Mouse (Mus musculus): ENCODE results near the gene Trp73. TPM values are rescaled to one million over a fixed set of nuclear protein-coding genes. Genes with fewer than 3 reads are reported as not detected.

Gene Trp73
- total RNA-seq, 4 experiments from 2014 or later = 0.22 TPM; not detected in 3

GRCm38 (mm10) chr4:154142211-154143040 lies 2.4 kb upstream of the Trp73 start, which contains the start of gene Wrap73:
Gene Wrap73, plus strand, starts transcription at chr4:154142372.
- peak; percentile 87 for DNase-seq

DNA sequence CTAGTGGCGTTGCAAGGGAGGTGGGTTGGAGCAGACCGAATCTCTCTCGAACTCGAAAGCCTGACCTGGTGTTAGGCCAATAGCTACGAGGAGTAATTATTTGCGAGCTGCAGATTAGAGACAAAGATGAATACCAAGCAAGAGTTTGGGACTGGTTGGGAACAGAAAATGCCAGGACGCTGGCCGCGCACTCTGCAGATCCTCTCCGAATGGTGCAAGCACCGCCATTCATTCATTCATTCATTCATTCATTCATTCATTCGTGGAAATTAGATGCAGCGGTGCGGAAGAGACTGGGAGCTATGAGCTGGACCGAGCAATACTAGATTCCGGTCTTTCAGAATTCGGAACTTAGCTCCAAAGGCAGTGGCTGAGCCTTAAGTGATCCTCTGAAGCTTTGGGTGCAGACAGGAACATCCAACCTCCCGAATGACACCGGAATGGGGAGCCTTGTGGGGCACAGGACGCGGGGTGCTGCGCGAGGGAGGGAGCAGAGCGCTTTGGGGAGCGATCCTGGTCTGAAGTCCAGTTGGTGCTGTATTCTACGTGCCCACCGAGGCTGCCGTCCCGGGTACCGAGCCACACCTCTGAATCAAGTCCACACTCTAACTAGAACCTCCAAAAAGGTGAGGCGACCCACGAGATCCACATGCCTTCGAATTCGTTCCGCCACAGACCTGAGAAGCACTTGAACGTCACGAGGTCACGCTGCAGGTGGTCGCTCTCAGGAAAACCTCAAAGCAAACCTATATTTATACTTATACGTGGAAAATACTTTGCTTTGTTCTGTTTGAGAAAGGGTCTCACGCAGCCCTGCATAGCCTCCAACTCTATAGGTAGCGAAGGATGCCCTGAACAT lies 1.2 kb upstream of the Trp73 start:
- no peak for DNase-seq

DNA sequence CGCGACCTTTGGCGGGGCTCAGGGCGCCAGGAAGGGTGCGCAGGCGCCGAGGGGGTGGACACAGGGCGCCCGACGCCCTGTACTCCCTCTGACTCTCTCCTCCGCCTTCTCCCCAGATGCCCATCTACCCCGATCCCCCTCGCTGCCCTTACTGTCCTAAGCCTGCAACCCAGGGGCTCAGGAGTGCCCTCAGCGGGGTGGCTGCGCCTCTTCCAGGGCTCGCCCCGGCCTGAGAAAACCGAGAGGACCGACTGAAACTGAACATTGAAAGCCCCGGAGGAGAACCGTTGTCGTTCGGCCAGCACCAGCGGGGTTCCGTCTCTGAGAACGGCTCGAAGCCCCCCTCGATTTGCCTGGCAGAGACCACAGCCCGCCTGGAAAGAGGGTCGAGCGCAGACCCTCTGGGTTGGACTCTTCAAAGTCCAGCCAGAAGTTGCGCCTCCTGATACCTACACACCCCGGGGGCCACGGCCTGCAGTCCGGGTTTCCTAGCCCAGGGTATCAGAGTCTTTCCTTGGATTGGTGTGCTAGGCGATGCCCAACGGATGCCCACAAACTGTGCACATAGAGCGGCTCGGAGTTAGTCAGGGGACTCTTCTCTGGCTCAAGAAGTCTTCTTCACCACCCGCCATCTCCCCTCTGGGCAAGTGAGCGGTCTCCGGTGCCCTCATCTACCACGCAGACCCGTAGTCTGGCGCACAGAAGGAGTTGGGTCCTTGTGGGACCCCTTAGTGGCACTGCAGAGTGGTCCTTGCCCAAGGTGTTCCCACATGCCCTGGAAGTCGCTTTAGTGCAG lies 403 bp upstream of the Trp73 start:
- DNase-seq = no peak

- no peak for DNase-seq
Observed at GRCm38 (mm10) chr4:154139671-154140181, 282 bp downstream of the Trp73 start.

GRCm38 (mm10) chr4:154137139-154137538 lies 2.9 kb downstream of the Trp73 start:
- DNase-seq = no peak

- no peak for DNase-seq
Observed at GRCm38 (mm10) chr4:154134803-154135202, 5.2 kb downstream of the Trp73 start.

- no peak for DNase-seq
Observed at GRCm38 (mm10) chr4:154131894-154132293, 8.1 kb downstream of the Trp73 start.

GRCm38 (mm10) chr4:154129950-154130349 lies 10.1 kb downstream of the Trp73 start:
- no peak for DNase-seq

- DNase-seq = no peak
Observed at GRCm38 (mm10) chr4:154127273-154127672, 12.7 kb downstream of the Trp73 start.

DNA sequence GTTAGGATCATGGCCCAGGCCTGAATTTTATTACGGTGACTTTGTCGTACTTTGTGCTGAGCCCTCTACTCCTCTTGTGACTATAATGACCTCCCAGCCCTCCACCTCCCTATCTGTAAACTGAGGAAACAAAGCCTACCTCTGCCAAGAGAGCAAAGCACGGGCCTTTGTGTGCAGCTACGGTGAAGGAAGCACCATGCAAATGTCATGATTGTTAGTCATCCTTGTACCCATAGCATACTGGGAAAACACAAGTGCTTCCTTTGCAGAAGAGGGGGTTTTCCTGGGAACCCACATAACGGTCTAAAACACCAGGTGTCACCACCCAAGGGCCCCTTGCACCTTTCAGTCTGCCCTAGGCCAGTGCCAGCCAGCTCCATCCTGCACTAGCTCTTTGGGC lies 14.8 kb downstream of the Trp73 start:
- DNase-seq = no peak

DNA sequence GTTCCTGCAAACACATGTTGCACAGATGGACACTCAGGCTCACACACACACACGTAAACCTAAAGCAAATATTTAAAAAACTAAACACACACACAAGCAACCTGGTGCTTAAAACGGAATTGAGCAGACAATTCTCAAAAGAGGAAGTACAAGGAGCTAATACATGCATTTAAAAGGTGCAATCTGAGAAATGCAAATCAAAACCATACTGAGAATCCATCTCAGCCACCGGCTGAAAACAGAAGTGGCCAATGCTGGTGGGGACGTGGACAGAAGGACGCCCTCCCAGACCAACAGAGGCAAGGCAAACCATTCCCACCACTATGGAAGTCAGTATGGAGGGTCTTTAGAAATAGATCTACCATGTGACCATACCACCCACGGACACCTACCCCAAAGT lies 16.5 kb downstream of the Trp73 start:
- no peak for DNase-seq

DNA sequence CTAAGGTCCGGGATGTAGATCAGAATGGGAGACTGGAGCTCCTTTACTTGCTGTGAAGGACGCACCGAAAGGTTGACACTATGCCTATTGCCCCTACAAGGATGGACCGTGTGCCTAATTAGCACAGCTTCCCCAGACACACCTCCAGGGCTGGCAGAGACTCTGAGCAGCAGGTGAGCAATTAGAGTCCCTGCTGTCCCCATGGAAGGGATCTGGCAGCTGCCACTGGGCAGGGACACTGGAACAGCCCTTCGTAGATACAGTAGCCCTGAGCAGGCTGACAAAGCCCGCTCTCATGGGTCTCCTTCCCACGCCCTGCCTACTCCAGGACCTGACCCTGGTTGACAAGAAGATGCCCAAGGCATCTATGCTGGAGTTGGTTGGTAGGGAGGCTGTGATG lies 17.6 kb downstream of the Trp73 start:
- no peak for DNase-seq

DNA sequence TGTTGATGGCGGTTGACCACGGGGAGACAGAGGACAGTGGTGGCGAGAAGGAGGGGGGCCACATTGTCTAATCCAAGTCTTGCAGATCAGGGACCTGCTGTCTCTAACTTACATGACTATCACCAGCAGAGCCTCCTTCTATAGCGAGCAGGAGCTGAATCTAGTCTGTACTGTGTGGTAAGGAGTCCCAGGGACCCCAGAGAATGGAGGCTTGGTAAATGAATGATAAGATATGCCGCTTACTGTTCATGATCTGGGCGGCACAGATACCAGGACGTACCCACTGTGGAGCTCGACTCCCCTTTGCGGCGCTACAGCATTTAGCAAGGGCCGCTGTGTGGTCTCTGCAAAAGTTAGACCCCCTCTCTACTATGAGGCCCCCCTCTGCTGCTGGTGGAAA lies 18.2 kb downstream of the Trp73 start:
- DNase-seq = no peak

- DNase-seq = no peak
Observed at GRCm38 (mm10) chr4:154119208-154119607, 20.8 kb downstream of the Trp73 start.

GRCm38 (mm10) chr4:154118782-154119181 lies 21.2 kb downstream of the Trp73 start:
- no peak for DNase-seq

DNA sequence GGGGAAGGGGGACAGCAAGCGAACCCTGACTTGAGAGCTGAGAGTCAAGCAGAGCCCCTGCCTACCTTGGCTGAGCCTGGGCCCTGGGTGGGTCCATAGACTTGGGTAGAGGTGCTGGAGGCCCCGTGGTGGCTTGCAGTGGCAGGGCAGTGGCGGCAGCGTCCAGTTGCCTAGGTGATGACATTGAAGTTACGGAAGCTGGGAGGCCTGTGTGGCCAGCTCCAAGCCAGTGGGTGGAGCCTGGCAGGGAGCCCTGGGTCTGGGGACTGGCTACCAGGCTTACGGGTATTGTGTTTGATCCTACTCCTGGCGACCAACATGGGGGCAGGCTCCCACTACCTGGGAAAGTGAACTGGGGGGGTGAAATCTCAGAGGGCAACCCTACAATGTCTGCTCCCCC lies 23.6 kb downstream of the Trp73 start:
- DNase-seq = peak; percentile 4

- no peak for DNase-seq
Observed at GRCm38 (mm10) chr4:154109850-154110243, 30.2 kb downstream of the Trp73 start.

- DNase-seq = no peak
Observed at GRCm38 (mm10) chr4:154109216-154109849, 30.7 kb downstream of the Trp73 start.

- no peak for DNase-seq
Observed at GRCm38 (mm10) chr4:154106497-154107061, 33.4 kb downstream of the Trp73 start.

GRCm38 (mm10) chr4:154105381-154106001 lies 34.5 kb downstream of the Trp73 start:
- peak; percentile 10 for DNase-seq

DNA sequence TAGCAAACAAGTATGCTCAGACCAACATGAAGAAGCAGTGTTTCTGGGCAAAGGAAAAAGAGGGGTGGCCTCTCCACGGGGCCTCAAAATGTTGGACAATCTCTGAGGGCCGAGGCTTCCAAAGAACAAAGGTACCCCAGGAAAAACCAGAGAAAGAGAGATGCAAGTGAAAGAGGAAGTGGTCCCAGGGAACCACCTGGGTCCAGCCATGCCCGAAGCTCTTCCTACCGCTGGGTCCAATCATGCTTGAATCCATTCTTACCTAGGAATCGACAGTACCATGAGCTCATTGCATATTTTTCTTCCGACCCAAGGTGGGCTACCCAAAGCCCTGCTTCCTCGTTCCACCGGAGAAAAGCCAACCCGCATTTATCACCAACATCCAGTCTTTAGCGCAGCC lies 36.1 kb downstream of the Trp73 start:
- no peak for DNase-seq
